Mouse (Mus musculus) heart, embryonic 11.5 days (tissue): Measurements from ENCODE around the gene Plxnb3. TPM values are rescaled to one million over a fixed set of nuclear protein-coding genes. Genes with fewer than 3 reads are reported as not detected.
A peak's percentile ranks its signal among the peaks of the same experiment; 100 is the strongest.

ENCODE experiments used
- ATAC-seq: fragments of 200-750 bp; cut with Nextera tagmentation; replicated peaks from 2 replicates; pipeline ENCODE4 v1.8.0; 2017; ENCODE audit warnings: moderate library complexity; ENCODE audit not compliant: insufficient number of reproducible peaks, low FRiP score, low TSS enrichment
- H3K27ac ChIP-seq: fragments of 300-500 bp; sonication (generic); 2 replicates; pipeline ENCODE4 v1.5.1; 2014; ENCODE audit warnings: mild to moderate bottlenecking, low read depth, low read length
- H3K27me3 ChIP-seq: fragments of 300-500 bp; sonication (generic); 2 replicates; pipeline ENCODE4 v1.6.1; 2014; ENCODE audit warnings: mild to moderate bottlenecking, low read length, mixed read lengths; ENCODE audit not compliant: control insufficient read depth, insufficient read depth
- H3K36me3 ChIP-seq: fragments of 300-500 bp; sonication (generic); 2 replicates; pipeline ENCODE4 v1.6.1; 2014; ENCODE audit warnings: mild to moderate bottlenecking, low read length, moderate library complexity, mixed read lengths; ENCODE audit not compliant: control insufficient read depth, insufficient read depth
- H3K4me1 ChIP-seq: fragments of 300-500 bp; sonication (generic); 2 replicates; pipeline ENCODE4 v1.6.1; 2014; ENCODE audit warnings: low read length; ENCODE audit not compliant: control insufficient read depth, insufficient read depth
- H3K4me2 ChIP-seq: fragments of 300-500 bp; sonication (generic); 2 replicates; pipeline ENCODE4 v1.6.1; 2014; ENCODE audit warnings: mild to moderate bottlenecking, moderate library complexity
- H3K4me3 ChIP-seq: fragments of 300-500 bp; sonication (generic); 2 replicates; pipeline ENCODE4 v1.5.1; 2014; ENCODE audit warnings: low read depth, low read length
- H3K9ac ChIP-seq: fragments of 300-500 bp; sonication (generic); 2 replicates; pipeline ENCODE4 v1.6.1; 2014; ENCODE audit warnings: mild to moderate bottlenecking, low read depth, low read length, moderate library complexity
- H3K9me3 ChIP-seq: fragments of 300-500 bp; sonication (generic); replicated peaks from 2 replicates; pipeline ENCODE4 v1.6.1; 2016; ENCODE audit warnings: low read length; ENCODE audit not compliant: control insufficient read depth
- WGBS: fragments of 180-500 bp; shearing (Covaris S2); extraction: QIAGEN DNeasy Blood & Tissue Kit; methylation state at CpG from one replicate; pipeline ENCODE4 v1.1.7; 2014; ENCODE audit not compliant: insufficient replicate concordance; 5-methylcytosine and 5-hydroxymethylcytosine counted together
- polyA plus RNA-seq: library from polyadenylated mRNA; unstranded; fragments of >200 nt; fragmentation: Nextera tagmentation; extraction: Ambion mirVana; gene quantifications from 2 replicates; pipeline ENCODE4 v1.2.1, GENCODE M21; 2014

Plxnb3 gene
- polyA plus RNA-seq, 1 experiment from 2014 or later: 0.16 TPM

GRCm38 (mm10) chrX:73767267-73767666 is 10.4 kb downstream of the Plxnb3 start:
- Histone ChIP-seq H3K4me1 (peaks cover 4% of the 10 kb centered on the region), H3K9ac (no peak overlapping the region), H3K9me3 (no peaks in the 10 kb centered on the region)

GRCm38 (mm10) chrX:73774168-73774760 is 17.4 kb downstream of the Plxnb3 start, which contains the start of gene Srpk3:
Gene Srpk3 (plus strand): TSS chrX:73774405.
- Histone ChIP-seq H3K4me1 (no peaks in the 10 kb centered on the region), H3K9me3 (no peaks in the 10 kb centered on the region), H3K9ac (peak within 1 kb of the TSS; percentile 69), H3K27me3 (peaks cover 2% of the 10 kb centered on the region), H3K27ac (peak within 1 kb of the TSS; percentile 85), H3K4me3 (peak within 1 kb of the TSS; percentile 35), H3K4me2 (peak within 1 kb of the TSS; percentile 54), H3K36me3 (no peaks in the 10 kb centered on the region)
- WGBS: 34% methylated on average over 9 of the region's 9 CpGs
- peak; percentile 51; the same call in 1 of the 2 replicates for ATAC-seq

More at GRCm38 (mm10) chrX:73767267-73767666, 10.4 kb downstream of the Plxnb3 start:
- Histone ChIP-seq H3K4me2 (no peak overlapping the region), H3K4me3 (no peak overlapping the region), H3K27me3 (no peaks in the 10 kb centered on the region; the same call in 1 of the 2 replicates), H3K36me3 (no peaks in the 10 kb centered on the region), H3K27ac (no peak overlapping the region)
- WGBS: 51% methylated on average over 9 of the region's 9 CpGs
- no peak for ATAC-seq

- Histone ChIP-seq H3K27me3 (peaks cover 2% of the 10 kb centered on the region), H3K36me3 (no peaks in the 10 kb centered on the region), H3K4me2 (peak overlapping the region; percentile 54), H3K27ac (peak overlapping the region; percentile 85), H3K9ac (peak overlapping the region; percentile 69; the same call in 1 of the 2 replicates), H3K9me3 (no peaks in the 10 kb centered on the region), H3K4me3 (peak overlapping the region; percentile 35), H3K4me1 (no peaks in the 10 kb centered on the region)
- WGBS: 58% methylated on average over 10 of the region's 10 CpGs
- no peak; the same call in 1 of the 2 replicates for ATAC-seq
Observed at GRCm38 (mm10) chrX:73774802-73775483, 18.1 kb downstream of the Plxnb3 start.

GRCm38 (mm10) chrX:73782227-73782626 is 25.3 kb downstream of the Plxnb3 start:
- 90% methylated on average over 3 of the region's 3 CpGs for WGBS
- Histone ChIP-seq H3K27ac (no peak overlapping the region), H3K9me3 (no peaks in the 10 kb centered on the region), H3K36me3 (peaks cover 6% of the 10 kb centered on the region; the same call in 1 of the 2 replicates), H3K4me2 (no peak overlapping the region), H3K9ac (no peak overlapping the region), H3K4me1 (no peaks in the 10 kb centered on the region), H3K4me3 (no peak overlapping the region), H3K27me3 (no peaks in the 10 kb centered on the region)
- no peak for ATAC-seq

GRCm38 (mm10) chrX:73785666-73786065 is 28.8 kb downstream of the Plxnb3 start:
- ATAC-seq: no peak
- Histone ChIP-seq H3K9ac (peak overlapping the region; percentile 74), H3K27ac (peak overlapping the region; percentile 91), H3K4me3 (peak overlapping the region; percentile 65), H3K36me3 (peaks cover 6% of the 10 kb centered on the region), H3K4me2 (peak overlapping the region; percentile 68), H3K27me3 (no peaks in the 10 kb centered on the region), H3K4me1 (0 out of 2 replicates have a peak, but pooled peaks cover 2% of the 10 kb centered on the region), H3K9me3 (no peaks in the 10 kb centered on the region)

GRCm38 (mm10) chrX:73786364-73787224 is 29.7 kb downstream of the Plxnb3 start, which contains the start of the genes Idh3g and Ssr4:
Gene Idh3g (minus strand): TSS chrX:73786897.
Gene Ssr4 (plus strand): TSS chrX:73787028.
- Histone ChIP-seq H3K4me3 (peak within 1 kb of the TSS; percentile 65), H3K4me2 (peak within 1 kb of the TSS; percentile 68), H3K9ac (peak within 1 kb of the TSS; percentile 78), H3K27ac (peak within 1 kb of the TSS; percentile 91), H3K9me3 (no peaks in the 10 kb centered on the region), H3K27me3 (no peaks in the 10 kb centered on the region), H3K4me1 (0 out of 2 replicates have a peak, but pooled peaks cover 2% of the 10 kb centered on the region), H3K36me3 (peaks cover 5% of the 10 kb centered on the region)
- 17% methylated on average over 51 of the region's 52 CpGs for WGBS
- peak; percentile 92 for ATAC-seq

GRCm38 (mm10) chrX:73787225-73787558 is 30.3 kb downstream of the Plxnb3 start:
- peak; percentile 41 for ATAC-seq
- no peaks in the 10 kb centered on the region for H3K9me3 ChIP-seq

GRCm38 (mm10) chrX:73788501-73788900 is 31.6 kb downstream of the Plxnb3 start:
- no peak overlapping the region for H3K9ac ChIP-seq
- no peaks in the 10 kb centered on the region for H3K27me3 ChIP-seq
- no peak overlapping the region for H3K4me3 ChIP-seq
- no peak overlapping the region for H3K27ac ChIP-seq
- WGBS: 90% methylated on average over 1 of the region's 1 CpGs
- H3K36me3 ChIP-seq: peaks cover 2% of the 10 kb centered on the region; the same call in 1 of the 2 replicates
- ATAC-seq: no peak
- H3K9me3 ChIP-seq: no peaks in the 10 kb centered on the region
- H3K4me2 ChIP-seq: peak overlapping the region; percentile 59
- H3K4me1 ChIP-seq: 0 out of 2 replicates have a peak, but pooled peaks cover 2% of the 10 kb centered on the region

More at GRCm38 (mm10) chrX:73787225-73787558, 30.3 kb downstream of the Plxnb3 start:
- Histone ChIP-seq H3K4me1 (0 out of 2 replicates have a peak, but pooled peaks cover 2% of the 10 kb centered on the region), H3K9ac (peak overlapping the region; percentile 78), H3K4me3 (peak overlapping the region; percentile 65), H3K27me3 (no peaks in the 10 kb centered on the region), H3K36me3 (peaks cover 2% of the 10 kb centered on the region; the same call in 1 of the 2 replicates), H3K27ac (peak overlapping the region; percentile 91), H3K4me2 (peak overlapping the region; percentile 59)
- 23% methylated on average over 22 of the region's 22 CpGs for WGBS
